Mouse (Mus musculus) NIH3T3 (cell line): ENCODE data around the gene Kcnh7.
A peak's percentile ranks its signal among the peaks of the same experiment; 100 is the strongest.
"Not testable (repeated sequence)": the region's sequence is repeated elsewhere in the genome, so short reads cannot be mapped to it uniquely, and the experiment has no call there.

Source experiments
- DNase-seq: peaks from one replicate; pipeline ENCODE4 v3.0.0-alpha.2; 2012; ENCODE audit warnings: low read depth

The Kcnh7 gene

GRCm38 (mm10) chr2:62717270-62717669 lies 466.8 kb downstream of the Kcnh7 start:
- no peak for DNase-seq

- no peak for DNase-seq
Measured at GRCm38 (mm10) chr2:62715260-62715659, 468.8 kb downstream of the Kcnh7 start.

GRCm38 (mm10) chr2:62714362-62714761 lies 469.7 kb downstream of the Kcnh7 start:
- not testable (repeated sequence) for DNase-seq

GRCm38 (mm10) chr2:62709633-62710032 lies 474.5 kb downstream of the Kcnh7 start:
- no peak for DNase-seq

GRCm38 (mm10) chr2:62706313-62706712 lies 477.8 kb downstream of the Kcnh7 start:
- DNase-seq, result no peak

- DNase-seq, result no peak
Measured at GRCm38 (mm10) chr2:62685934-62686333, 498.2 kb downstream of the Kcnh7 start.

- DNase-seq, result no peak
Measured at GRCm38 (mm10) chr2:62684989-62685595, 499.0 kb downstream of the Kcnh7 start.

- DNase-seq, result no peak
Measured at GRCm38 (mm10) chr2:62681667-62682066, 502.4 kb downstream of the Kcnh7 start.

GRCm38 (mm10) chr2:62672788-62673187 lies 511.3 kb downstream of the Kcnh7 start:
- DNase-seq, result no peak

- no peak for DNase-seq
Measured at GRCm38 (mm10) chr2:62670767-62671166, 513.3 kb downstream of the Kcnh7 start.

GRCm38 (mm10) chr2:62670301-62670700 lies 513.8 kb downstream of the Kcnh7 start:
- DNase-seq, result no peak

- no peak for DNase-seq
Measured at GRCm38 (mm10) chr2:62669848-62670247, 514.2 kb downstream of the Kcnh7 start.

- no peak for DNase-seq
Measured at GRCm38 (mm10) chr2:62665536-62665935, 518.6 kb downstream of the Kcnh7 start.

GRCm38 (mm10) chr2:62664839-62665238 lies 519.2 kb downstream of the Kcnh7 start:
- no peak for DNase-seq

GRCm38 (mm10) chr2:62664135-62664670 lies 519.9 kb downstream of the Kcnh7 start, which contains the start of gene Gca:
Gene Gca, plus strand, starts transcription at chr2:62664285.
- DNase-seq, result peak; percentile 56

GRCm38 (mm10) chr2:62662560-62662959 lies 521.5 kb downstream of the Kcnh7 start:
- DNase-seq, result no peak

GRCm38 (mm10) chr2:62660565-62660964 lies 523.5 kb downstream of the Kcnh7 start:
- no peak for DNase-seq

- no peak for DNase-seq
Measured at GRCm38 (mm10) chr2:62656072-62656471, 528.0 kb downstream of the Kcnh7 start.

GRCm38 (mm10) chr2:62654519-62655338 lies 529.4 kb downstream of the Kcnh7 start:
- peak; percentile 64 for DNase-seq

- no peak for DNase-seq
Measured at GRCm38 (mm10) chr2:62652466-62652865, 531.6 kb downstream of the Kcnh7 start.

- no peak for DNase-seq
Measured at GRCm38 (mm10) chr2:62651890-62652289, 532.2 kb downstream of the Kcnh7 start.

GRCm38 (mm10) chr2:62646671-62647289 lies 537.3 kb downstream of the Kcnh7 start:
- no peak for DNase-seq
